Mouse (Mus musculus): ENCODE data around the gene Neu2.

DNA sequence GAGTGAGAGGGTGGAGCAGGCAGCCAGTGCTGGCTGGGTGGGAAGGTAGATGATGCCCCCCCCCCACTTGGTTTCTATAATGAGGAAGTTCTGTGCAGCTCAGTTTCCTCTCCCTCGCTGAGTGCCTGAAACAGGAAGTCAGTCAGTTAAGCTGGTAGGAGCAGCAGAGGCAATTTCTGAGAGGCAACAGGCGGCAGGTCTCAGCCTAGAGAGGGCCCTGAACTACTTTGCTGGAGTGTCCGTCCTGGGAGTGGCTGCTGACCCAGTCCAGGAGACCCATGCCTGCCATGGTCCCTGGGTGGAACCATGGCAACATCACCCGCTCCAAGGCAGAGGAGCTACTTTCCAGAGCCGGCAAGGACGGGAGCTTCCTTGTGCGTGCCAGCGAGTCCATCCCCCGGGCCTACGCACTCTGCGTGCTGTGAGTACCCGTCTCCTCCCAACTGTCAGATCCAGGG is 110.6 kb downstream of the Neu2 start, which contains the start of gene Inpp5d:
- no peak for TF ChIP-seq CTCF (IDR thresholded peaks at IDR 0.05; ENCODE audit: borderline replicate concordance, extremely low read depth, insufficient read depth, insufficient read length)
- no peak for TF ChIP-seq POLR2A (IDR thresholded peaks at IDR 0.05; ENCODE audit: borderline replicate concordance, extremely low read depth, insufficient read depth, insufficient read length, poor library complexity, severe bottlenecking)

All from brain, embryonic 14.5 days (tissue).